Mouse (Mus musculus): ENCODE results near the gene Rrm2.

The Rrm2 gene

GRCm38 (mm10) chr12:24747297-24747696, 39.3 kb downstream of the Rrm2 start:
- DNase-seq (ENCODE audit: low read depth), result no peak

GRCm38 (mm10) chr12:24750521-24750920, 42.5 kb downstream of the Rrm2 start:
- DNase-seq (ENCODE audit: low read depth), result no peak

GRCm38 (mm10) chr12:24753680-24754079, 45.6 kb downstream of the Rrm2 start:
- DNase-seq (ENCODE audit: low read depth), result no peak

- DNase-seq (ENCODE audit: low read depth), result no peak
Measured at GRCm38 (mm10) chr12:24754693-24755092, 46.7 kb downstream of the Rrm2 start.

GRCm38 (mm10) chr12:24755471-24755870, 47.4 kb downstream of the Rrm2 start:
- DNase-seq (ENCODE audit: low read depth), result no peak

- no peak for DNase-seq (ENCODE audit: low read depth)
Measured at GRCm38 (mm10) chr12:24757387-24757786, 49.3 kb downstream of the Rrm2 start.

GRCm38 (mm10) chr12:24758374-24758773, 50.3 kb downstream of the Rrm2 start:
- peak; percentile 37 for DNase-seq (ENCODE audit: low read depth)

GRCm38 (mm10) chr12:24762253-24762652, 54.2 kb downstream of the Rrm2 start:
- no peak for DNase-seq (ENCODE audit: low read depth)

All from 416B (cell line).